Mouse (Mus musculus) forebrain, embryonic 15.5 days (tissue): ENCODE measurements around the gene Slc5a5. TPM values are rescaled to one million over a fixed set of nuclear protein-coding genes. Genes with fewer than 3 reads are reported as not detected.

Experiments used
- ATAC-seq: fragments of 200-750 bp; cut with Nextera tagmentation; replicated peaks from 2 replicates; pipeline ENCODE4 v1.8.0; 2017; ENCODE audit warnings: mild to moderate bottlenecking, moderate TSS enrichment, moderate library complexity
- H3K27ac ChIP-seq: fragments of 300-500 bp; sonication (generic); replicated peaks from 2 replicates; pipeline ENCODE4 v1.5.1; 2015; ENCODE audit warnings: mild to moderate bottlenecking, inconsistent platforms
- H3K27me3 ChIP-seq: fragments of 300-500 bp; sonication (generic); 2 replicates; pipeline ENCODE4 v1.6.1; 2015; ENCODE audit warnings: inconsistent platforms
- H3K36me3 ChIP-seq: fragments of 300-500 bp; sonication (generic); 2 replicates; pipeline ENCODE4 v1.6.1; 2015; ENCODE audit warnings: mild to moderate bottlenecking, inconsistent platforms
- H3K4me1 ChIP-seq: fragments of 300-500 bp; sonication (generic); 2 replicates; pipeline ENCODE4 v1.6.1; 2015; ENCODE audit warnings: inconsistent platforms
- H3K4me2 ChIP-seq: fragments of 300-500 bp; sonication (generic); replicated peaks from 2 replicates; pipeline ENCODE4 v1.6.1; 2015; ENCODE audit warnings: mild to moderate bottlenecking, inconsistent platforms
- H3K4me3 ChIP-seq: fragments of 300-500 bp; sonication (generic); 2 replicates; pipeline ENCODE4 v1.5.1; 2015; ENCODE audit warnings: mild to moderate bottlenecking, inconsistent platforms
- H3K9ac ChIP-seq: fragments of 300-500 bp; sonication (generic); replicated peaks from 2 replicates; pipeline ENCODE4 v1.6.1; 2015; ENCODE audit warnings: mild to moderate bottlenecking, inconsistent platforms
- H3K9me3 ChIP-seq: fragments of 300-500 bp; sonication (generic); 2 replicates; pipeline ENCODE4 v1.6.1; 2016; ENCODE audit warnings: inconsistent platforms
- WGBS: fragments of 180-500 bp; shearing (Covaris S2); methylation state at CpG from one replicate; pipeline ENCODE4 v1.1.7; 2015; ENCODE audit warnings: mixed read lengths; 5-methylcytosine and 5-hydroxymethylcytosine counted together
- polyA plus RNA-seq: library from polyadenylated mRNA; unstranded; fragments of >200 nt; fragmentation: Nextera tagmentation; extraction: Ambion mirVana; gene quantifications from 2 replicates; pipeline ENCODE4 v1.2.1, GENCODE M21; 2015

The Slc5a5 gene
- polyA plus RNA-seq, 1 experiment from 2014 or later, result 1.4 TPM

DNA sequence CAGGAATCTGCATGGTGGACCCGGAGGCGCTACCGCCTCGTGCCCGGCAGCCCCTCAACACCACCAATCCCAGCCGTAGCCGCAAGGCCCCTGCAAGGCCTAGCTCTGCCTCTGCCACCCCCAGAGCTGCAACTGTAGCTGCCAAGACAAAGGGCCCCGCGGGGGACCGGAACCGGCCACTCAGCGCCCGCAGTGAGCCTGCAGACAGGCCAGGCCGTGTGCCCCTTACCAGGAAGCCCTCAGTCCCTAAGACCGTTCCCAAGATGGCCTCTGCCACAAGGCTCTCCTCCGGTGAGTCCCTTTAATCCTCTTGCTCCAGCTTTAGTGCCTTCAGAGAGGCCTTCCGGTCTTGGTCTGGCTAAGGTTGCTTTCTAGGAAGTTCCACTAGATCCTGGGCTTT is 22.1 kb upstream of the Slc5a5 start:
- H3K9ac ChIP-seq, result no peak overlapping the region
- H3K36me3 ChIP-seq, result peaks cover 62% of the 10 kb centered on the region
- no peaks in the 10 kb centered on the region for H3K4me1 ChIP-seq
- ATAC-seq, result no peak
- no peak overlapping the region for H3K27ac ChIP-seq
- 91% methylated on average over 17 of the region's 17 CpGs for WGBS
- H3K4me2 ChIP-seq, result no peak overlapping the region
- H3K9me3 ChIP-seq, result no peaks in the 10 kb centered on the region
- H3K27me3 ChIP-seq, result no peaks in the 10 kb centered on the region
- no peak overlapping the region for H3K4me3 ChIP-seq

DNA sequence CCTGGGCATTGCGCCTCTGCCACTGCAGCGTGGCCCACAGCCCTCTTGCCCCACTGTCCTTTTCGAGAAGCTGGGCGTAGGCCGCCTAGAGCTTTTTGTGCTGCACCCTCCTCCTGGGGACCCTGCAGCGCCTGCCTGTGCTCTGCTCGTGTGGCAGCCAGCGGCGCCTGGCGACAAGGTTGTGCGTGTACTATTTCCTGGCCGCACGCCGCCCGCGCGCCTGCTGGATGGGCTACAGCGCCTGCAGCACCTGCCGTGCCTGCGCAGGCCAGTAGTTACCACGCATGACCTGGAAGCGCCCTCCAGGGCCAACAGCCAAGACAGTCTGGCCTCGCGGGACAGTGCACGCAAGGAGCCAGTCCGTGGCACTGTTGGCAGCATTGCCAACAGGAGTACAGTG is 21.0 kb upstream of the Slc5a5 start:
- H3K9ac ChIP-seq, result no peak overlapping the region
- ATAC-seq, result no peak
- H3K9me3 ChIP-seq, result no peaks in the 10 kb centered on the region
- no peaks in the 10 kb centered on the region for H3K4me1 ChIP-seq
- H3K27ac ChIP-seq, result no peak overlapping the region
- peaks cover 56% of the 10 kb centered on the region for H3K36me3 ChIP-seq
- H3K4me3 ChIP-seq, result no peak overlapping the region
- H3K27me3 ChIP-seq, result no peaks in the 10 kb centered on the region
- 97% methylated on average over 26 of the region's 26 CpGs for WGBS
- no peak overlapping the region for H3K4me2 ChIP-seq

DNA sequence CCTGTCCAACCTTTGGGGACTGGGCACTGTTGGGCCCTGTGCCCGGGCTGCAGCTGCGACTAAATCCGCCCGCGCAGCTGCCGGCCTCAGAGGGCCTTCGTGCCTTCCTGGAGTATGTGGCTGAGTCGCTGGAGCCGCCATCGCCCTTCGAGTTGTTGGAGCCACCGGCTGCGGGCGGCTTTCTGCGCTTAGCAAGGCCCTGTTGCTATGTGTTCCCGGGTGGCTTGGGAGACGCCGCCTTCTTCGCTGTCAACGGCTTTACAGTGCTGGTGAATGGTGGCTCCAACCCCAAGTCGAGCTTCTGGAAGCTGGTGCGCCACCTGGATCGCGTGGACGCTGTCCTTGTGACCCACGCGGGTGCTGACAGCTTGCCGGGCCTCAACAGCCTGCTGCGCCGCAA is 20.4 kb upstream of the Slc5a5 start:
- H3K27me3 ChIP-seq, result no peaks in the 10 kb centered on the region
- H3K9ac ChIP-seq, result no peak overlapping the region
- H3K4me3 ChIP-seq, result no peak overlapping the region
- H3K27ac ChIP-seq, result no peak overlapping the region
- no peaks in the 10 kb centered on the region for H3K9me3 ChIP-seq
- H3K4me2 ChIP-seq, result no peak overlapping the region
- H3K4me1 ChIP-seq, result no peaks in the 10 kb centered on the region
- 93% methylated on average over 30 of the region's 30 CpGs for WGBS
- no peak for ATAC-seq
- H3K36me3 ChIP-seq, result peaks cover 56% of the 10 kb centered on the region

DNA sequence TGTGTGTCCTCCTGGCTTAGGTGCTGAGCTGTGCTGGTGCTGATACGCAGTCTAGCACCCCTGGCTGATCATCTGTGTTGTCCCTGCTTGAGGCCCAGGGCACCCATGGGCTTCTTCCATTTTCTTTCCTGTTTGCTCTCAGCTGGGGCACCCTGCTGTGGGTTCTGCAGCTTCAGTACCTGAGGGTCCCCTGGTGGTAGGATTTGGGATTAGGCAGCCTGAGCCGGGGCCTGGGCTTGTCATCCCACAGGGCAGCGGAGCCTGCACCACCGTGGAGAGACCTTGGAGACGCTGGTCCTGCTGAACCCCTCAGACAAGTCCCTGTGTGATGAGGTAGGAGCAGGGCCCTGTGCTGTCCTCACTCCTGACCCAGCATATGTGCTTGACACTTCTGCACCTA is 19.0 kb upstream of the Slc5a5 start:
- 82% methylated on average over 5 of the region's 5 CpGs for WGBS
- Histone ChIP-seq H3K4me3 (no peak overlapping the region), H3K9ac (no peak overlapping the region), H3K27ac (no peak overlapping the region), H3K4me2 (no peak overlapping the region), H3K27me3 (no peaks in the 10 kb centered on the region), H3K4me1 (peaks cover 11% of the 10 kb centered on the region), H3K36me3 (peaks cover 50% of the 10 kb centered on the region), H3K9me3 (no peaks in the 10 kb centered on the region)
- no peak for ATAC-seq

DNA sequence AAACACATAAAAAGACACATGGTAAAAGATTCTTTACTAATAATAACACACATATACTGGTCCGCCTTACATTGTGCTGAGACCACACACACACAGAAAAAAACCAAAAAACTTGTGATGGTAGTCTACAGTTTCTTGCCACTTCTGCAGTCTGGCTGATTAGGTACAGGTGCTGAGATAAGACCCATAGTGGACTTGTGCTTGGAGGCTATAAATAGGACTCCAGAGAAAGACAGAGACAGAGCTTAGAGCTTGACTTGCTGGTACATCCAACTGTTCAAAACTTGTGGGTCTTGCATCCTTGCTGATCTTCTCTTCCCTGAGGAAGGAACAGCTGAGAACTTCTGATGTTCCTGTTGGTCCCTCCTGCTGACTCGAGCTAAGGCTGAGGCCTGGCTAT is 15.0 kb upstream of the Slc5a5 start:
- 93% methylated on average over 2 of the region's 2 CpGs for WGBS
- ATAC-seq, result no peak

DNA sequence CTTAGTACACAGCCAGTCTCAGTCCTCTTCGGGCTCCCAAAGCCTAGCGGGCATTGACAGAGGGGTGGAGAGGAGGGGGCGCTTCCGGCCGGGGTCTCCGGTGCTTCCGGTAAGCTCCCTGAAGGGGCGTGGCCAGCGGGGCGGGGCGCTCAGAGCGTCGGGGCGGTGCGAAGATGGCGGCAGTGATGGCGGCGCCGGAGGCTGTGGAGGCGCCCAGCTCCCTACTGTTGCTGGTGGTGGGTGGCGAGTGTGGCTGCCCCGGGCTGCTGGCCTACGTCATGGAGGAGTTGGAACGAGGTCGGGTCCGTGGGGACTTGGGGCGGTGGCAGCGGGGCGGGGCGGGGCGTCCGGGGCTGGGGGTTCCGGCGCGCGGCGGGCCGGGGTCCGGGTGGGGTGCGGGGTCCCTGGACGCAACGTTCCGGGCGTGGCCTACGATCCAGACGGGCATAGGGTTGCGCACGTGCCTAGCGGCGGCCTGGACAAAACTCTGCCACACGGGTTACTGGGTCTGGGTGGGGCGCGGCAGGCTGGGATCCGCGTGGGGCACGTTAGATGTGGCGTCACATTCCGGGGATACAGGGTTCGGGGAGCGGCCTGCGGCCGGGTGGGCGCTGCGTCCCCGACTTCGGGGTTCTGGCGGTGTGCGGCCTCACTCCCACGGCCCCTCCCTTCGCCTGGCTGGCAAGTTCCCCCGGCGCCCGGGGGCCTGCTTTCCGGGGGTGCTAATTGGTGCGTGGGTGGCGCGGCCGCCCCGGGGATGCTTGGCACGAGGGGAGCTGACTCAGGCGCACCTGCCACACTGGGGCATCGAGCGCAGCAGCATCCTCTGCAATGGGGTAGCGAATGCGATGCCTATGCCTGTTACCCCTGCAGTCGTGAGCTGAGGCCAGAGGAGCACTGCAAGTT is 13.5 kb upstream of the Slc5a5 start, which contains the start of gene Map1s:
Map1s (plus strand) TSS at position 102 of the 906 bp plus-strand sequence.
- Histone ChIP-seq H3K9ac (peak within 1 kb of the TSS; percentile 87), H3K4me1 (peaks cover 19% of the 10 kb centered on the region), H3K27me3 (peaks cover 7% of the 10 kb centered on the region; the same call in 1 of the 2 replicates), H3K9me3 (no peaks in the 10 kb centered on the region), H3K36me3 (no peaks in the 10 kb centered on the region), H3K27ac (peak within 1 kb of the TSS; percentile 96), H3K4me3 (peak within 1 kb of the TSS; percentile 95), H3K4me2 (peak within 1 kb of the TSS; percentile 93)
- WGBS, result under 1% methylated on average over 80 of the region's 86 CpGs
- peak; percentile 95 for ATAC-seq

More for the DNA sequence above, 15.0 kb upstream of the Slc5a5 start:
- peaks cover 19% of the 10 kb centered on the region for H3K4me1 ChIP-seq
- peaks cover 7% of the 10 kb centered on the region; the same call in 1 of the 2 replicates for H3K27me3 ChIP-seq
- H3K9ac ChIP-seq, result no peak overlapping the region
- peaks cover 11% of the 10 kb centered on the region for H3K36me3 ChIP-seq
- H3K4me3 ChIP-seq, result no peak overlapping the region
- no peaks in the 10 kb centered on the region for H3K9me3 ChIP-seq
- H3K27ac ChIP-seq, result no peak overlapping the region
- H3K4me2 ChIP-seq, result no peak overlapping the region

DNA sequence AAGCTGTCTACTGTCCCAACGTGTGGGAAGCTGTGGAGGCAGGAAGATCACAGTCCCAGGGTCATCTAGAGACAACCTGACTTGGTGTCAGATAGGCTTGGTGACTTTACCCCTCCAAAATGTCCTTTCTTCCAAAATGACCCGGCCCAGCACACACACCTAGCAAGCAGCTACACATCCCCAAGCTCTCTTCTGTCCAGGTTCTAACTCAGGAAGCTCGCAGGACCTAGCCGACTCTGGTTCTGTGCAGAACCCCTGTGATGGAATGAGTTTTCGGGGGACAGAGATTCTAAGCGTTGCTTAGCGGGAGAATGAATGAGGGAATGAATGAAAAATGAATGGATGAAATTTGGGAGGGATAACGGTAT is 12.9 kb upstream of the Slc5a5 start:
- Histone ChIP-seq H3K4me2 (peak overlapping the region; percentile 93), H3K36me3 (no peaks in the 10 kb centered on the region), H3K4me1 (peaks cover 19% of the 10 kb centered on the region), H3K9ac (peak overlapping the region; percentile 87), H3K27ac (peak overlapping the region; percentile 96), H3K9me3 (no peaks in the 10 kb centered on the region), H3K27me3 (peaks cover 7% of the 10 kb centered on the region; the same call in 1 of the 2 replicates), H3K4me3 (peak overlapping the region; percentile 95)
- 15% methylated on average over 8 of the region's 8 CpGs for WGBS
- peak; percentile 57 for ATAC-seq

DNA sequence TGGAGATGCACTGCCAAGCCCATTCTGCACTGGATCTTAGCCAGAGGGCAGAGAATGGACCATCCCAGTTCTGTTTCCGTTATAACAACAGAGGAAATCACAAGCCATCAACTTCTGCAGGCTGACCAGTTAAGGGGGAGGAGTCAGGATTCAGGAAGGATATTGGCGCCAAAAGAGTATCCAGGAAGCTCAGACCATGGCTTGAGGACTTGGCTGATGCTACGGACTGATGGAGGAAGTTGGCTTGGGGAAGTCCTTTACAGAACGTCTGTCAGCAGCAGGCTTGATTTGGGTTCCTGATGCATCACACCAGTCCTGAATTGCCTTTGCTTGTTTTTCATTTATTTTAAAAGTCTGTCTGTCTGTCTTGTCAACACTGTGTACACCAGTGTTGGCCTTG is 12.0 kb upstream of the Slc5a5 start:
- Histone ChIP-seq H3K9me3 (no peaks in the 10 kb centered on the region), H3K27me3 (peaks cover 7% of the 10 kb centered on the region; the same call in 1 of the 2 replicates), H3K4me1 (peaks cover 19% of the 10 kb centered on the region), H3K9ac (no peak overlapping the region), H3K4me3 (no peak overlapping the region), H3K36me3 (no peaks in the 10 kb centered on the region), H3K4me2 (no peak overlapping the region), H3K27ac (no peak overlapping the region)
- no peak for ATAC-seq
- 71% methylated on average over 4 of the region's 4 CpGs for WGBS

DNA sequence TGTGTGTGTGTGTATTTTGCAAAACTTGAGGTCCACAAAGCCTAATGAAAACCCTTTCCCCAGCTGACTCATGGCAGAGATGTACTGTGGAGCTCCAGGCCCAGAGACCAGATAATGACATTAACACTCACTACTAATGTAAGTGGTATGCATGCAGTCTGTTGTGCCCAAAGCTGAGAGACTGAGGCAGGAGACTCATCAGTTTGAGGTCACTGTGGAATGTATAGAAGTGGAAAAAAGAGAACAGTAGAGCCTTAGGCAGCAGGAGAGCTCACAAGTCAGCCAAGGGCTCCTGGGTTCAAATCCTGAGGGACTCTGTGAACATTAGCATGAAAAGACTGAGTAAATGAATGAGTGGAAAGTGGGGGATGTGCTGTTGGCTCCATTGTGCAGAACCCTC is 11.0 kb upstream of the Slc5a5 start:
- no peak overlapping the region for H3K27ac ChIP-seq
- H3K4me1 ChIP-seq, result peaks cover 20% of the 10 kb centered on the region
- H3K4me2 ChIP-seq, result no peak overlapping the region
- no peak overlapping the region for H3K9ac ChIP-seq
- H3K4me3 ChIP-seq, result no peak overlapping the region
- H3K27me3 ChIP-seq, result peaks cover 7% of the 10 kb centered on the region; the same call in 1 of the 2 replicates
- H3K9me3 ChIP-seq, result no peaks in the 10 kb centered on the region
- no peaks in the 10 kb centered on the region for H3K36me3 ChIP-seq
- ATAC-seq, result no peak

DNA sequence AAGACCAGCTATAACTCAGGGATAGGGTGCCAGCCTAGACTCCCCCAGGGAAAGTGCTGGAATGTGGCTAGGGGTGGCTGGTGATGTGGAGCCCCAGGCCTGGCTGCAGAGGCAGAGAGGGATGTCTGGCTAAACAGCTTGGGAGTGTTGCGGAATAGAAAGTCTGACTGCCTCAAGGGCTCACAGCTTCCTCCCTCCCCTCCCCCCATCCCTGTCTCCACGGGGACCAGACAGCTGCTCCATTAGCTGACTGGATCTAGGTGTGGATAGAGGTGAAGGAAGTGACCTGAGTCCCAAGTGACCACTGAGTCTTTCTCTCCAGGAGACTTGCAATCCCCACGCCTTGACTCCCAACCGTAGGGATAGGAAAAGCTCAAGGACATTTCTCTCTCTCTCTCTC is 10.6 kb upstream of the Slc5a5 start:
- Histone ChIP-seq H3K27ac (no peak overlapping the region), H3K4me2 (no peak overlapping the region), H3K27me3 (peaks cover 7% of the 10 kb centered on the region; the same call in 1 of the 2 replicates), H3K9ac (no peak overlapping the region), H3K36me3 (no peaks in the 10 kb centered on the region), H3K4me1 (peaks cover 25% of the 10 kb centered on the region), H3K9me3 (no peaks in the 10 kb centered on the region), H3K4me3 (no peak overlapping the region)
- no peak for ATAC-seq
- 51% methylated on average over 4 of the region's 4 CpGs for WGBS

DNA sequence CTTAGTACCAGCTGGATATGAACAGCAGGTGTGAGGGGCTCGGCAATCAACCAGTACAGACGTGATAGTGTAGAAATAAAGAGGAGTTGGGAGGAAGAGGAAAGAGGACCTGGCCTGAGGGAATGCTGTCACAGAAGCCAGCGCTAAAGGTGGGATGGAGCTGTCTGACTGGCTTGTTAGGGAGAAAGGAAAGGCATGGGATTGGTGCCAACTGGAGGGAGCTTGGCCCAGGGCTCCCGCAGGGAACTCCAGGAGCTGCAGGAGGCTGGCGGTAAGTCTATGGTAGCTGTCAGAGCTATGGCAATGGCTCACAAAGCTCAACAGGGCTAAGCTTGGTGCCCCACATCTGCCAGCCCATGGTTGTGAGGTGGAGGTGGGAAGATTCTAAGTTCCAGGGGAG is 9.7 kb upstream of the Slc5a5 start:
- H3K9ac ChIP-seq, result no peak overlapping the region
- 26% methylated on average over 5 of the region's 5 CpGs for WGBS
- H3K9me3 ChIP-seq, result no peaks in the 10 kb centered on the region
- no peak overlapping the region for H3K4me2 ChIP-seq
- no peak overlapping the region for H3K4me3 ChIP-seq
- ATAC-seq, result no peak
- no peaks in the 10 kb centered on the region for H3K36me3 ChIP-seq
- peaks cover 20% of the 10 kb centered on the region for H3K4me1 ChIP-seq
- no peak overlapping the region for H3K27ac ChIP-seq
- peaks cover 7% of the 10 kb centered on the region; the same call in 1 of the 2 replicates for H3K27me3 ChIP-seq

DNA sequence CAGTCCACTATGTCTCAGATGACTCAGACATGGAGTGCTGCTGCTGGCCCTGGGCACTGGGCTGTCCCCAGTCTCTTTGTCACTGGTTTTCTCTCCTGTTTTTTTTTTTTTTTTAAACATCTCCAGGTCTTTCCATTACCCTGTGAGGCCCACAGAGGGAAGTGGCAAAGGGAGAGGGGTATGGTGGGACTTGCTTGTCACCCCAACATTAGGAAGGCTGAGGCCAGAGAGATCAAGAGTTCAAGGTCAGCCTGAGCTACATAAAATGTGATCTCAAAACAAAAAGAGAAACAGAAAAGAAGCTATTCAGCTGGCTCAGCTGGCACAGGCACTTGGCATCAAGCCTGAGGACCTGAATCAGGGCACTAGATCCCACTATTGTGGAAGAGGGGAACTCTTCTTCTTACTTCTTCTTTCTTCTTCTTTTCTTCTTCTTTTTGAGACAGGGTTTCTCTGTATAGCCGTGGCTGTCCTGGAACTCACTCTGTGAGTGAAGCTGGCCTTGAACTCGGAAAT is 8.4 kb upstream of the Slc5a5 start:
- no peak overlapping the region for H3K4me3 ChIP-seq
- H3K27ac ChIP-seq, result no peak overlapping the region
- no peak for ATAC-seq
- H3K9me3 ChIP-seq, result no peaks in the 10 kb centered on the region
- peaks cover 18% of the 10 kb centered on the region for H3K4me1 ChIP-seq
- H3K27me3 ChIP-seq, result peaks cover 7% of the 10 kb centered on the region; the same call in 1 of the 2 replicates
- 62% methylated on average over 2 of the region's 2 CpGs for WGBS
- H3K4me2 ChIP-seq, result no peak overlapping the region
- H3K36me3 ChIP-seq, result no peaks in the 10 kb centered on the region
- no peak overlapping the region for H3K9ac ChIP-seq
